In genomic region chr1:7543492-7543891, GRCm38 (mm10) we compare ENCODE assay signal across 9 mouse cellular contexts.
DNase-seq lines count a peak whose midpoint lies in the region; ATAC-seq and TF ChIP-seq lines count a peak whose summit lies in the region.
"Had no signal": no experiment of that assay in that cellular context is flagged by ENCODE, and none has a peak within 500 bp of the region (broad histone marks: within the 10 kb centered on the region; RNA-seq: fewer than 3 reads in every experiment).

No protein-coding gene starts in this region.

- no peak overlapping the region for H3K4me3 ChIP-seq in kidney, postnatal 0 days (replicated peaks; ENCODE audit: low read depth, low read length)
- no peak overlapping the region for H3K4me3 ChIP-seq in kidney, embryonic 14.5 days (ENCODE audit: low read length)
- no peak overlapping the region for H3K4me3 ChIP-seq in ES-E14 (ENCODE audit: insufficient read depth in 1 of 2, low read depth in 1 of 2, low read length in 2 of 2, poor library complexity in 1 of 2, severe bottlenecking in 1 of 2)
- H3K4me3 ChIP-seq in embryonic facial prominence, embryonic 14.5 days (ENCODE audit: low read depth, low read length) = no peak overlapping the region
- H3K4me3 ChIP-seq in midbrain, embryonic 14.5 days (replicated peaks; ENCODE audit: low read depth, low read length) = no peak overlapping the region
- no peak overlapping the region for H3K4me3 ChIP-seq in cerebellum, adult 2 months (replicated peaks; ENCODE audit: insufficient read depth, low read depth, low read length)
- H3K4me3 ChIP-seq: limb, embryonic 15.5 days had no signal

- in situ Hi-C loops in ES-E14 (cut with MboI; ENCODE audit: low sequenced_read_pairs in 2 of 2, unreplicated experiment in 2 of 2) = no loop called here

- TF ChIP-seq POLR2A in cerebellum, adult 2 months (IDR thresholded peaks at IDR 0.05; ENCODE audit: borderline replicate concordance, insufficient read depth, low read length) = no peak

- no peaks in the 10 kb centered on the region for H3K9me3 ChIP-seq in kidney, postnatal 0 days (replicated peaks; ENCODE audit: low read length)
- H3K9me3 ChIP-seq in kidney, embryonic 14.5 days (ENCODE audit: control insufficient read depth, low read length) = no peaks in the 10 kb centered on the region
- no peaks in the 10 kb centered on the region for H3K9me3 ChIP-seq in ES-E14 (ENCODE audit: control insufficient read depth, insufficient read depth, low read depth, low read length)
- H3K9me3 ChIP-seq in embryonic facial prominence, embryonic 14.5 days (ENCODE audit: control insufficient read depth, low read length) = no peaks in the 10 kb centered on the region
- H3K9me3 ChIP-seq in midbrain, embryonic 14.5 days (ENCODE audit: control insufficient read depth, low read length) = no peaks in the 10 kb centered on the region
- H3K9me3 ChIP-seq: limb, embryonic 15.5 days had no signal

- peak; percentile 59 for DNase-seq in kidney, postnatal 0 days (ENCODE audit: low spot score)
- peak; percentile 54 for DNase-seq in ES-E14 (ENCODE audit: low read depth, low spot score)
- DNase-seq in embryonic facial prominence, embryonic 14.5 days (ENCODE audit: low spot score) = peak; percentile 44
- DNase-seq in midbrain, embryonic 14.5 days = peak; percentile 73
- no peak for DNase-seq in cerebellum, adult 2 months
- DNase-seq in right cerebral cortex, postnatal 25 days = no peak

- ATAC-seq in kidney, postnatal 0 days (replicated peaks; ENCODE audit: low FRiP score, low read depth) = peak; percentile 65; the same call in 1 of the 2 replicates
- ATAC-seq in kidney, embryonic 14.5 days (ENCODE audit: low FRiP score, low TSS enrichment) = no peak
- ATAC-seq in embryonic facial prominence, embryonic 14.5 days (ENCODE audit: low read depth) = 0 out of 2 replicates have a peak, but pooled peaks have one; percentile 55
- peak; percentile 76 for ATAC-seq in midbrain, embryonic 14.5 days (ENCODE audit: low FRiP score, low TSS enrichment)
- ATAC-seq in inflammation-experienced regulatory T-cells, adult 6 months = no peak

- no peaks in the 10 kb centered on the region for H3K36me3 ChIP-seq in kidney, postnatal 0 days (ENCODE audit: insufficient read depth, low read length)
- H3K36me3 ChIP-seq in kidney, embryonic 14.5 days (ENCODE audit: control insufficient read depth, insufficient read depth, low read length) = no peaks in the 10 kb centered on the region
- no peaks in the 10 kb centered on the region for H3K36me3 ChIP-seq in ES-E14 (ENCODE audit: control insufficient read depth, insufficient read depth, low read length, poor library complexity, severe bottlenecking)
- H3K36me3 ChIP-seq in embryonic facial prominence, embryonic 14.5 days (ENCODE audit: control insufficient read depth, insufficient read depth, low read length) = no peaks in the 10 kb centered on the region
- H3K36me3 ChIP-seq in midbrain, embryonic 14.5 days (ENCODE audit: control insufficient read depth, insufficient read depth, low read length) = no peaks in the 10 kb centered on the region
- H3K36me3 ChIP-seq: limb, embryonic 15.5 days had no signal

- H3K27me3 ChIP-seq in kidney, postnatal 0 days (ENCODE audit: insufficient read depth, low read length) = no peaks in the 10 kb centered on the region
- H3K27me3 ChIP-seq in kidney, embryonic 14.5 days (ENCODE audit: control insufficient read depth, insufficient read depth, low read length) = no peaks in the 10 kb centered on the region
- no peaks in the 10 kb centered on the region for H3K27me3 ChIP-seq in embryonic facial prominence, embryonic 14.5 days (replicated peaks; ENCODE audit: control insufficient read depth, insufficient read depth, low read length)
- no peaks in the 10 kb centered on the region for H3K27me3 ChIP-seq in midbrain, embryonic 14.5 days (ENCODE audit: control insufficient read depth, insufficient read depth, low read length)
- H3K27me3 ChIP-seq in cerebellum, adult 2 months (ENCODE audit: control insufficient read depth, insufficient read depth, low read length) = no peaks in the 10 kb centered on the region
- H3K27me3 ChIP-seq: limb, embryonic 15.5 days had no signal

- no peak overlapping the region for H3K9ac ChIP-seq in kidney, postnatal 0 days (ENCODE audit: low read depth, low read length)
- H3K9ac ChIP-seq in kidney, embryonic 14.5 days (ENCODE audit: low read depth, low read length) = no peak overlapping the region
- no peak overlapping the region for H3K9ac ChIP-seq in ES-E14 (ENCODE audit: insufficient read depth, low read depth, low read length, poor library complexity, severe bottlenecking)
- no peak overlapping the region for H3K9ac ChIP-seq in embryonic facial prominence, embryonic 14.5 days (ENCODE audit: low read depth, low read length)
- no peak overlapping the region for H3K9ac ChIP-seq in midbrain, embryonic 14.5 days (replicated peaks; ENCODE audit: low read length)
- H3K9ac ChIP-seq: limb, embryonic 15.5 days had no signal

- peak; percentile 73 for TF ChIP-seq CTCF in kidney, postnatal 0 days (IDR thresholded peaks at IDR 0.05; ENCODE audit: low read depth)
- no peak for TF ChIP-seq CTCF in cerebellum, adult 2 months (IDR thresholded peaks at IDR 0.05; ENCODE audit: borderline replicate concordance, insufficient read depth, low read depth, low read length)

- 15% methylated on average over 2 of the region's 2 CpGs for WGBS in kidney, postnatal 0 days
- 24% methylated on average over 2 of the region's 2 CpGs for WGBS in kidney, embryonic 14.5 days
- WGBS in embryonic facial prominence, embryonic 14.5 days = 17% methylated on average over 2 of the region's 2 CpGs
- WGBS in midbrain, embryonic 14.5 days = 27% methylated on average over 2 of the region's 2 CpGs
- 24% methylated on average over 2 of the region's 2 CpGs for WGBS in cerebellum, adult 2 months

- H3K4me1 ChIP-seq in kidney, postnatal 0 days (replicated peaks; ENCODE audit: insufficient read depth, low read length) = no peaks in the 10 kb centered on the region
- no peaks in the 10 kb centered on the region for H3K4me1 ChIP-seq in kidney, embryonic 14.5 days (ENCODE audit: control insufficient read depth, insufficient read depth, low read length)
- H3K4me1 ChIP-seq in ES-E14 (ENCODE audit: control insufficient read depth in 2 of 2, insufficient read depth in 2 of 2, low read length in 2 of 2, poor library complexity in 1 of 2) = no peaks in the 10 kb centered on the region
- no peaks in the 10 kb centered on the region for H3K4me1 ChIP-seq in embryonic facial prominence, embryonic 14.5 days (ENCODE audit: control insufficient read depth, insufficient read depth, low read length)
- H3K4me1 ChIP-seq in midbrain, embryonic 14.5 days (ENCODE audit: control insufficient read depth, insufficient read depth, low read length) = no peaks in the 10 kb centered on the region
- no peaks in the 10 kb centered on the region for H3K4me1 ChIP-seq in cerebellum, adult 2 months (ENCODE audit: control insufficient read depth, insufficient read depth, low read length)
- H3K4me1 ChIP-seq: limb, embryonic 15.5 days had no signal

- H3K27ac ChIP-seq in kidney, postnatal 0 days = no peak overlapping the region
- no peak overlapping the region for H3K27ac ChIP-seq in kidney, embryonic 14.5 days (ENCODE audit: low read depth, low read length)
- H3K27ac ChIP-seq in ES-E14 (ENCODE audit: insufficient read depth, low read depth, low read length, poor library complexity, severe bottlenecking) = no peak overlapping the region
- H3K27ac ChIP-seq in embryonic facial prominence, embryonic 14.5 days (replicated peaks; ENCODE audit: low read depth, low read length) = no peak overlapping the region
- no peak overlapping the region for H3K27ac ChIP-seq in midbrain, embryonic 14.5 days (replicated peaks; ENCODE audit: low read depth, low read length)
- H3K27ac ChIP-seq in cerebellum, adult 2 months (ENCODE audit: insufficient read depth, low read length) = no peak overlapping the region
- H3K27ac ChIP-seq: limb, embryonic 15.5 days had no signal

- H3K4me2 ChIP-seq in kidney, postnatal 0 days (ENCODE audit: low read length) = no peak overlapping the region
- H3K4me2 ChIP-seq in kidney, embryonic 14.5 days (replicated peaks; ENCODE audit: low read depth, low read length) = no peak overlapping the region
- no peak overlapping the region for H3K4me2 ChIP-seq in embryonic facial prominence, embryonic 14.5 days (ENCODE audit: low read depth, low read length)
- H3K4me2 ChIP-seq in midbrain, embryonic 14.5 days (ENCODE audit: low read length) = no peak overlapping the region
- H3K4me2 ChIP-seq: limb, embryonic 15.5 days had no signal

TF ChIP-seq in ES-E14, 5 proteins besides CTCF, POLR2A, EP300 and RAD21:
- TF ChIP-seq HCFC1 (IDR thresholded peaks at IDR 0.05; ENCODE audit: borderline replicate concordance, insufficient read depth, low read length) (no peak), ZC3H11A (IDR thresholded peaks at IDR 0.05; ENCODE audit: borderline replicate concordance, low read depth, low read length) (peak; percentile 97)

Comparison
In these comparisons a context has a peak if more than half of its experiments do, and no peak if none do; other contexts are left out.
1. ATAC-seq: peak in kidney, postnatal 0 days (single experiment), embryonic facial prominence, embryonic 14.5 days (single experiment) and midbrain, embryonic 14.5 days (single experiment); none in kidney, embryonic 14.5 days (single experiment) and inflammation-experienced regulatory T-cells, adult 6 months (single experiment).
2. DNase-seq: peak in kidney, postnatal 0 days (single experiment), ES-E14 (single experiment), embryonic facial prominence, embryonic 14.5 days (single experiment) and midbrain, embryonic 14.5 days (single experiment); none in cerebellum, adult 2 months (0 of 2) and right cerebral cortex, postnatal 25 days (single experiment).